Mouse (Mus musculus): ENCODE results near the gene Olfr642. TPM values are rescaled to one million over a fixed set of nuclear protein-coding genes. Genes with fewer than 3 reads are reported as not detected.

Olfr642 gene
- polyA plus RNA-seq, 1 experiment from 2014 or later = not detected

- no peak overlapping the region for H3K27ac ChIP-seq (ENCODE audit: low read depth, low read length)
- H3K4me3 ChIP-seq (ENCODE audit: low read depth, low read length) = no peak overlapping the region
- H3K9me3 ChIP-seq (ENCODE audit: control insufficient read depth, low read length) = no peaks in the 10 kb centered on the region
- DNase-seq (ENCODE audit: low spot score) (no peak), ATAC-seq (ENCODE audit: insufficient read depth, low FRiP score, low TSS enrichment) (no peak)
- WGBS = 92% methylated on average over 6 of the region's 6 CpGs
- no peak overlapping the region for H3K4me2 ChIP-seq (ENCODE audit: low read depth)
- no peaks in the 10 kb centered on the region for H3K27me3 ChIP-seq (ENCODE audit: control insufficient read depth, insufficient read depth, low read length)
- no peaks in the 10 kb centered on the region for H3K4me1 ChIP-seq (ENCODE audit: control insufficient read depth, insufficient read depth, low read length)
- H3K36me3 ChIP-seq (ENCODE audit: control insufficient read depth, insufficient read depth, low read length) = no peaks in the 10 kb centered on the region
- no peak overlapping the region for H3K9ac ChIP-seq (ENCODE audit: low read length)
Measured at GRCm38 (mm10) chr7:104021651-104022050, 30.8 kb downstream of the Olfr642 start.

- no peak overlapping the region for H3K9ac ChIP-seq (ENCODE audit: low read length)
- H3K4me1 ChIP-seq (ENCODE audit: control insufficient read depth, insufficient read depth, low read length) = no peaks in the 10 kb centered on the region
- WGBS = 96% methylated on average over 1 of the region's 1 CpGs
- DNase-seq (ENCODE audit: low spot score) = no peak
- H3K36me3 ChIP-seq (ENCODE audit: control insufficient read depth, insufficient read depth, low read length) = no peaks in the 10 kb centered on the region
- no peaks in the 10 kb centered on the region for H3K9me3 ChIP-seq (ENCODE audit: control insufficient read depth, low read length)
- H3K27ac ChIP-seq (ENCODE audit: low read depth, low read length) = no peak overlapping the region
- ATAC-seq (ENCODE audit: insufficient read depth, low FRiP score, low TSS enrichment) = no peak
- H3K4me3 ChIP-seq (ENCODE audit: low read depth, low read length) = no peak overlapping the region
- H3K4me2 ChIP-seq (ENCODE audit: low read depth) = no peak overlapping the region
- H3K27me3 ChIP-seq (ENCODE audit: control insufficient read depth, insufficient read depth, low read length) = no peaks in the 10 kb centered on the region
Measured at GRCm38 (mm10) chr7:104018953-104019352, 33.5 kb downstream of the Olfr642 start.

GRCm38 (mm10) chr7:104017203-104017602 lies 35.3 kb downstream of the Olfr642 start, which contains the start of gene Olfr639:
TSS of gene Olfr639 (minus strand) at chr7:104017303.
- H3K27me3 ChIP-seq (ENCODE audit: control insufficient read depth, insufficient read depth, low read length) = no peaks in the 10 kb centered on the region
- H3K27ac ChIP-seq (ENCODE audit: low read depth, low read length) = no peak within 1 kb of the TSS
- no peak within 1 kb of the TSS for H3K9ac ChIP-seq (ENCODE audit: low read length)
- H3K4me3 ChIP-seq (ENCODE audit: low read depth, low read length) = no peak within 1 kb of the TSS
- H3K4me2 ChIP-seq (ENCODE audit: low read depth) = no peak within 1 kb of the TSS
- no peak for DNase-seq (ENCODE audit: low spot score)
- no peaks in the 10 kb centered on the region for H3K36me3 ChIP-seq (ENCODE audit: control insufficient read depth, insufficient read depth, low read length)
- no peak for ATAC-seq (ENCODE audit: insufficient read depth, low FRiP score, low TSS enrichment)
- H3K9me3 ChIP-seq (ENCODE audit: control insufficient read depth, low read length) = no peaks in the 10 kb centered on the region
- no peaks in the 10 kb centered on the region for H3K4me1 ChIP-seq (ENCODE audit: control insufficient read depth, insufficient read depth, low read length)

- no peak for DNase-seq (ENCODE audit: low spot score)
- H3K4me3 ChIP-seq (ENCODE audit: low read depth, low read length) = no peak overlapping the region
- no peaks in the 10 kb centered on the region for H3K4me1 ChIP-seq (ENCODE audit: control insufficient read depth, insufficient read depth, low read length)
- no peak overlapping the region for H3K27ac ChIP-seq (ENCODE audit: low read depth, low read length)
- no peak for ATAC-seq (ENCODE audit: insufficient read depth, low FRiP score, low TSS enrichment)
- H3K4me2 ChIP-seq (ENCODE audit: low read depth) = no peak overlapping the region
- no peaks in the 10 kb centered on the region for H3K9me3 ChIP-seq (ENCODE audit: control insufficient read depth, low read length)
- no peaks in the 10 kb centered on the region for H3K27me3 ChIP-seq (ENCODE audit: control insufficient read depth, insufficient read depth, low read length)
- H3K36me3 ChIP-seq (ENCODE audit: control insufficient read depth, insufficient read depth, low read length) = no peaks in the 10 kb centered on the region
- H3K9ac ChIP-seq (ENCODE audit: low read length) = no peak overlapping the region
Measured at GRCm38 (mm10) chr7:103999124-103999523, 53.3 kb downstream of the Olfr642 start.

- Histone ChIP-seq H3K36me3 (ENCODE audit: control insufficient read depth, insufficient read depth, low read length) (no peaks in the 10 kb centered on the region), H3K9ac (ENCODE audit: low read length) (no peak within 1 kb of the TSS), H3K4me3 (ENCODE audit: low read depth, low read length) (no peak within 1 kb of the TSS), H3K4me2 (ENCODE audit: low read depth) (no peak within 1 kb of the TSS), H3K27me3 (ENCODE audit: control insufficient read depth, insufficient read depth, low read length) (no peaks in the 10 kb centered on the region), H3K27ac (ENCODE audit: low read depth, low read length) (no peak within 1 kb of the TSS), H3K4me1 (ENCODE audit: control insufficient read depth, insufficient read depth, low read length) (no peaks in the 10 kb centered on the region), H3K9me3 (ENCODE audit: control insufficient read depth, low read length) (no peaks in the 10 kb centered on the region)
- DNase-seq (ENCODE audit: low spot score) (no peak), ATAC-seq (ENCODE audit: insufficient read depth, low FRiP score, low TSS enrichment) (no peak)
Measured at GRCm38 (mm10) chr7:103998446-103998845, 54.0 kb downstream of the Olfr642 start, which contains the start of gene Olfr638. TSS of gene Olfr638 (plus strand) at chr7:103998746.

Other genes starting within 250 kb of the Olfr642 start
- gene Hbb-bt, start 238.7 kb downstream of the Olfr642 start, polyA plus RNA-seq (2014; fragmentation: Nextera tagmentation; extraction: Ambion mirVana) = 601 and 630 TPM in 2 replicates
- 191 and 252 TPM in 2 replicates for gene Hbb-bs, start 224.6 kb downstream of the Olfr642 start, polyA plus RNA-seq (2014; fragmentation: Nextera tagmentation; extraction: Ambion mirVana)
- not detected in 2 replicates for gene Hbb-bh2, start 212.1 kb downstream of the Olfr642 start, polyA plus RNA-seq (2014; fragmentation: Nextera tagmentation; extraction: Ambion mirVana)
- gene Hbb-bh1, start 209.5 kb downstream of the Olfr642 start, polyA plus RNA-seq (2014; fragmentation: Nextera tagmentation; extraction: Ambion mirVana) = 2,034 and 2,085 TPM in 2 replicates
- 8,929 and 9,080 TPM in 2 replicates for gene Hbb-y, start 199.4 kb downstream of the Olfr642 start, polyA plus RNA-seq (2014; fragmentation: Nextera tagmentation; extraction: Ambion mirVana)
- not detected in 2 replicates for gene Olfr66, start 166.4 kb downstream of the Olfr642 start, polyA plus RNA-seq (2014; fragmentation: Nextera tagmentation; extraction: Ambion mirVana)
- gene Olfr64, start 158.2 kb downstream of the Olfr642 start, polyA plus RNA-seq (2014; fragmentation: Nextera tagmentation; extraction: Ambion mirVana) = not detected in 2 replicates
- not detected in 2 replicates for gene Olfr65, start 149.2 kb downstream of the Olfr642 start, polyA plus RNA-seq (2014; fragmentation: Nextera tagmentation; extraction: Ambion mirVana)
- not detected in 2 replicates for gene Olfr631, start 123.8 kb downstream of the Olfr642 start, polyA plus RNA-seq (2014; fragmentation: Nextera tagmentation; extraction: Ambion mirVana)
- not detected in 2 replicates for gene Olfr632, start 118.3 kb downstream of the Olfr642 start, polyA plus RNA-seq (2014; fragmentation: Nextera tagmentation; extraction: Ambion mirVana)
- not detected in 2 replicates for gene Olfr633, start 108.2 kb downstream of the Olfr642 start, polyA plus RNA-seq (2014; fragmentation: Nextera tagmentation; extraction: Ambion mirVana)
- not detected in 2 replicates for gene Olfr635, start 81.5 kb downstream of the Olfr642 start, polyA plus RNA-seq (2014; fragmentation: Nextera tagmentation; extraction: Ambion mirVana)
- not detected in 2 replicates for gene Olfr638, start 53.9 kb downstream of the Olfr642 start, polyA plus RNA-seq (2014; fragmentation: Nextera tagmentation; extraction: Ambion mirVana)
- not detected in 2 replicates for gene Olfr639, start 35.4 kb downstream of the Olfr642 start, polyA plus RNA-seq (2014; fragmentation: Nextera tagmentation; extraction: Ambion mirVana)
- not detected in 2 replicates for gene Olfr640, start 27.1 kb downstream of the Olfr642 start, polyA plus RNA-seq (2014; fragmentation: Nextera tagmentation; extraction: Ambion mirVana)
- not detected in 2 replicates for gene Olfr641, start 17.2 kb downstream of the Olfr642 start, polyA plus RNA-seq (2014; fragmentation: Nextera tagmentation; extraction: Ambion mirVana)
- not detected in 2 replicates for gene 4930516K23Rik, start 8.8 kb upstream of the Olfr642 start, polyA plus RNA-seq (2014; fragmentation: Nextera tagmentation; extraction: Ambion mirVana)
- not detected in 2 replicates for gene Olfr644, start 19.2 kb upstream of the Olfr642 start, polyA plus RNA-seq (2014; fragmentation: Nextera tagmentation; extraction: Ambion mirVana)
- gene Olfr645, start 32.8 kb upstream of the Olfr642 start, polyA plus RNA-seq (2014; fragmentation: Nextera tagmentation; extraction: Ambion mirVana) = not detected in 2 replicates
- gene Olfr646, start 52.2 kb upstream of the Olfr642 start, polyA plus RNA-seq (2014; fragmentation: Nextera tagmentation; extraction: Ambion mirVana) = not detected in 2 replicates
- gene Ubqln5, start 77.2 kb upstream of the Olfr642 start, polyA plus RNA-seq (2014; fragmentation: Nextera tagmentation; extraction: Ambion mirVana) = not detected in 2 replicates
- not detected in 2 replicates for gene Olfr643, start 84.7 kb upstream of the Olfr642 start, polyA plus RNA-seq (2014; fragmentation: Nextera tagmentation; extraction: Ambion mirVana)
- gene Ubqln3, start 90.6 kb upstream of the Olfr642 start, polyA plus RNA-seq (2014; fragmentation: Nextera tagmentation; extraction: Ambion mirVana) = not detected in 2 replicates
- gene Ubqlnl, start 97.9 kb upstream of the Olfr642 start, polyA plus RNA-seq (2014; fragmentation: Nextera tagmentation; extraction: Ambion mirVana) = not detected in 2 replicates
- gene Olfm5, start 112.2 kb upstream of the Olfr642 start, polyA plus RNA-seq (2014; fragmentation: Nextera tagmentation; extraction: Ambion mirVana) = 0.11 TPM in 1 of 2 replicates, not detected in the other
- gene Olfr648, start 130.7 kb upstream of the Olfr642 start, polyA plus RNA-seq (2014; fragmentation: Nextera tagmentation; extraction: Ambion mirVana) = 0.16 and 0.17 TPM in 2 replicates
- gene Olfr649, start 143.3 kb upstream of the Olfr642 start, polyA plus RNA-seq (2014; fragmentation: Nextera tagmentation; extraction: Ambion mirVana) = not detected in 2 replicates
- gene Trim6, start 166.1 kb upstream of the Olfr642 start, polyA plus RNA-seq (2014; fragmentation: Nextera tagmentation; extraction: Ambion mirVana) = 2.5 and 3.1 TPM in 2 replicates
- 0.74 and 0.84 TPM in 2 replicates for gene Trim34a, start 191.8 kb upstream of the Olfr642 start, polyA plus RNA-seq (2014; fragmentation: Nextera tagmentation; extraction: Ambion mirVana)
- gene Trim5, start 235.4 kb upstream of the Olfr642 start, polyA plus RNA-seq (2014; fragmentation: Nextera tagmentation; extraction: Ambion mirVana) = 0.07 TPM in 2 replicates

Measured in neural tube, embryonic 11.5 days (tissue).